Mouse (Mus musculus): Measurements from ENCODE around the gene Galk2.

- TF ChIP-seq TAL1 (IDR thresholded peaks at IDR 0.05; ENCODE audit: low read length): no peak
- no peak for TF ChIP-seq GATA1 (IDR thresholded peaks at IDR 0.05; ENCODE audit: low read length)
Measured at GRCm38 (mm10) chr2:125895099-125895498, 36.2 kb downstream of the Galk2 start.

Measured in erythroblast, embryonic 14.5 days (primary cell).